In genomic region chr1:61638347-61639111, GRCm38 (mm10) we compare ENCODE assay signal across 8 mouse cellular contexts. TPM values are rescaled to one million over a fixed set of nuclear protein-coding genes. Genes with fewer than 3 reads are reported as not detected.
DNase-seq lines count a peak whose midpoint lies in the region; ATAC-seq and TF ChIP-seq lines count a peak whose summit lies in the region.

Gene Pard3b, plus strand, starts transcription at chr1:61638824.

- TF ChIP-seq POLR2A in thymus, adult 2 months (IDR thresholded peaks at IDR 0.05; ENCODE audit: control insufficient read depth, extremely low read depth, insufficient read depth, low read length, poor library complexity) = no peak
- TF ChIP-seq POLR2A in embryonic fibroblast, embryonic 13.5 days (IDR thresholded peaks at IDR 0.05; ENCODE audit: low read depth, low read length) = no peak
- TF ChIP-seq POLR2A in testis, adult 2 months (IDR thresholded peaks at IDR 0.05; ENCODE audit: control insufficient read depth, low read depth, low read length) = no peak

- peak within 1 kb of the TSS; percentile 58 for H3K4me3 ChIP-seq in thymus, adult 2 months (ENCODE audit: control insufficient read depth, insufficient read depth, low read length)
- H3K4me3 ChIP-seq in embryonic fibroblast, embryonic 13.5 days (ENCODE audit: insufficient read depth, low read length) = peak within 1 kb of the TSS; percentile 56
- peak within 1 kb of the TSS; percentile 96 for H3K4me3 ChIP-seq in heart, embryonic 13.5 days
- H3K4me3 ChIP-seq in kidney, embryonic 14.5 days (ENCODE audit: low read length) = peak within 1 kb of the TSS; percentile 96
- peak within 1 kb of the TSS; percentile 65 to 67 for H3K4me3 ChIP-seq in liver, embryonic 14.5 days (ENCODE audit: insufficient read depth in 1 of 2, low read depth in 2 of 2, low read length in 2 of 2)
- H3K4me3 ChIP-seq in testis, adult 2 months (ENCODE audit: control insufficient read depth, low read depth, low read length) = peak within 1 kb of the TSS; percentile 95

- DNase-seq in thymus, adult 2 months = peak; percentile 19
- no peak for DNase-seq in thymus, postnatal 36 days
- DNase-seq in liver, embryonic 14.5 days (ENCODE audit: low read depth in 3 of 3, low spot score in 3 of 3) = no peak
- DNase-seq in neural tube, embryonic 10.5 days (ENCODE audit: extremely low spot score, low spot score) = peak; percentile 77

- 0 out of 2 replicates have a peak, but pooled peaks have one; percentile 9 for TF ChIP-seq CTCF in thymus, adult 2 months (IDR thresholded peaks at IDR 0.05; ENCODE audit: borderline replicate concordance, control insufficient read depth, extremely low read depth, insufficient read depth, low read length, poor library complexity)
- no peak for TF ChIP-seq CTCF in embryonic fibroblast, embryonic 13.5 days (IDR thresholded peaks at IDR 0.05; ENCODE audit: borderline replicate concordance, insufficient read depth, low read length)
- no peak for TF ChIP-seq CTCF in liver, embryonic 14.5 days (IDR thresholded peaks at IDR 0.05; ENCODE audit: low read depth)
- no peak for TF ChIP-seq CTCF in testis, adult 2 months (IDR thresholded peaks at IDR 0.05; ENCODE audit: control insufficient read depth, insufficient read depth, insufficient replicate concordance, low read depth, low read length)

- peaks cover 8% of the 10 kb centered on the region for H3K4me1 ChIP-seq in thymus, adult 2 months (replicated peaks; ENCODE audit: control insufficient read depth, insufficient read depth, low read length)
- H3K4me1 ChIP-seq in embryonic fibroblast, embryonic 13.5 days (ENCODE audit: control insufficient read depth, insufficient read depth, low read length) = peaks cover 3% of the 10 kb centered on the region; the same call in 1 of the 2 replicates
- H3K4me1 ChIP-seq in heart, embryonic 13.5 days = peaks cover 19% of the 10 kb centered on the region
- peaks cover 9% of the 10 kb centered on the region; the same call in 1 of the 2 replicates for H3K4me1 ChIP-seq in kidney, embryonic 14.5 days (ENCODE audit: control insufficient read depth, insufficient read depth, low read length)
- H3K4me1 ChIP-seq in liver, embryonic 14.5 days (replicated peaks; ENCODE audit: control insufficient read depth in 2 of 2, insufficient read depth in 2 of 2, low read length in 1 of 2) = peaks cover 0 to 4% of the 10 kb centered on the region in 2 experiments; a peak in 1 of 4 replicates
- H3K4me1 ChIP-seq in testis, adult 2 months (ENCODE audit: control insufficient read depth, insufficient read depth, low read length) = peaks cover 15% of the 10 kb centered on the region

- ATAC-seq in heart, embryonic 13.5 days (ENCODE audit: extremely low read depth, insufficient number of reproducible peaks, low FRiP score, low TSS enrichment) = peak; percentile 71; the same call in 1 of the 2 replicates
- peak; percentile 93 for ATAC-seq in kidney, embryonic 14.5 days (ENCODE audit: low FRiP score, low TSS enrichment)
- ATAC-seq in liver, embryonic 14.5 days (ENCODE audit: insufficient read depth) = peak; percentile 56; the same call in 1 of the 2 replicates

- no peak for TF ChIP-seq EP300 in liver, embryonic 14.5 days (IDR thresholded peaks at IDR 0.05; ENCODE audit: low read depth)

- no peak within 1 kb of the TSS for H3K27ac ChIP-seq in thymus, adult 2 months (ENCODE audit: control insufficient read depth, insufficient read depth, low read length)
- no peak within 1 kb of the TSS for H3K27ac ChIP-seq in embryonic fibroblast, embryonic 13.5 days (ENCODE audit: insufficient read depth, low read length)
- peak within 1 kb of the TSS; percentile 66 for H3K27ac ChIP-seq in heart, embryonic 13.5 days (replicated peaks)
- no peak within 1 kb of the TSS for H3K27ac ChIP-seq in kidney, embryonic 14.5 days (ENCODE audit: low read depth, low read length)
- H3K27ac ChIP-seq in liver, embryonic 14.5 days = no peak within 1 kb of the TSS
- no peak within 1 kb of the TSS; the same call in 1 of the 2 replicates for H3K27ac ChIP-seq in testis, adult 2 months (ENCODE audit: control insufficient read depth, insufficient read depth, low read depth, low read length)

- H3K36me3 ChIP-seq in thymus, adult 2 months (ENCODE audit: control insufficient read depth, insufficient read depth, low read length) = no peaks in the 10 kb centered on the region
- H3K36me3 ChIP-seq in heart, embryonic 13.5 days = no peaks in the 10 kb centered on the region
- H3K36me3 ChIP-seq in kidney, embryonic 14.5 days (ENCODE audit: control insufficient read depth, insufficient read depth, low read length) = no peaks in the 10 kb centered on the region
- no peaks in the 10 kb centered on the region for H3K36me3 ChIP-seq in liver, embryonic 14.5 days (replicated peaks; ENCODE audit: control insufficient read depth, insufficient read depth, low read depth)
- no peaks in the 10 kb centered on the region for H3K36me3 ChIP-seq in testis, adult 2 months (ENCODE audit: control insufficient read depth, insufficient read depth, low read length)

- peak within 1 kb of the TSS; percentile 96 for H3K9ac ChIP-seq in heart, embryonic 13.5 days
- peak within 1 kb of the TSS; percentile 93 for H3K9ac ChIP-seq in kidney, embryonic 14.5 days (ENCODE audit: low read depth, low read length)
- peak within 1 kb of the TSS; percentile 57 for H3K9ac ChIP-seq in liver, embryonic 14.5 days (replicated peaks)

- no peaks in the 10 kb centered on the region for H3K9me3 ChIP-seq in heart, embryonic 13.5 days
- H3K9me3 ChIP-seq in kidney, embryonic 14.5 days (ENCODE audit: control insufficient read depth, low read length) = no peaks in the 10 kb centered on the region
- no peaks in the 10 kb centered on the region for H3K9me3 ChIP-seq in liver, embryonic 14.5 days (ENCODE audit: control insufficient read depth, low read length)

- 1% methylated on average over 60 of the region's 60 CpGs for WGBS in thymus, adult 2 months
- WGBS in heart, embryonic 13.5 days = under 1% methylated on average over 59 of the region's 60 CpGs
- WGBS in kidney, embryonic 14.5 days = under 1% methylated on average over 54 of the region's 60 CpGs
- WGBS in liver, embryonic 14.5 days (ENCODE audit: insufficient replicate concordance) = under 1% methylated on average over 59 of the region's 60 CpGs

- peak within 1 kb of the TSS; percentile 86 for H3K4me2 ChIP-seq in heart, embryonic 13.5 days
- H3K4me2 ChIP-seq in kidney, embryonic 14.5 days (replicated peaks; ENCODE audit: low read depth, low read length) = peak within 1 kb of the TSS; percentile 94
- peak within 1 kb of the TSS; percentile 71 for H3K4me2 ChIP-seq in liver, embryonic 14.5 days (ENCODE audit: low read depth)

- H3K27me3 ChIP-seq in thymus, adult 2 months (ENCODE audit: control insufficient read depth, insufficient read depth, low read length) = no peaks in the 10 kb centered on the region; the same call in 1 of the 2 replicates
- no peaks in the 10 kb centered on the region for H3K27me3 ChIP-seq in heart, embryonic 13.5 days (replicated peaks)
- H3K27me3 ChIP-seq in kidney, embryonic 14.5 days (ENCODE audit: control insufficient read depth, insufficient read depth, low read length) = no peaks in the 10 kb centered on the region
- H3K27me3 ChIP-seq in liver, embryonic 14.5 days (ENCODE audit: control insufficient read depth, insufficient read depth, low read length) = no peaks in the 10 kb centered on the region
- H3K27me3 ChIP-seq in testis, adult 2 months (ENCODE audit: control insufficient read depth, insufficient read depth, low read length) = no peaks in the 10 kb centered on the region

RNA-seq across cellular contexts. Expression of gene Pard3b, which starts in this region (rescaled TPM):
- 0.71 and 2.0 TPM in 2 replicates for polyA plus RNA-seq in thymus, adult 2 months (2012; rRNA removed)
- 5.2 and 6.9 TPM in 2 replicates for polyA plus RNA-seq in embryonic fibroblast, embryonic 13.5 days (2011; ENCODE audit: insufficient read length, low read depth, missing spikeins)
- 11.8 and 12.2 TPM in 2 replicates for polyA plus RNA-seq in heart, embryonic 13.5 days (2015; fragmentation: Nextera tagmentation; extraction: Ambion mirVana)
- polyA plus RNA-seq in kidney, embryonic 14.5 days (2014; fragmentation: Nextera tagmentation; extraction: Ambion mirVana) = 18.4 and 22.4 TPM in 2 replicates
- polyA plus RNA-seq in liver, embryonic 14.5 days (2012; rRNA removed) = 0.41 and 0.44 TPM in 2 replicates
- 1.4 and 2.1 TPM in 2 replicates for polyA plus RNA-seq in liver, embryonic 14.5 days (2014; fragmentation: Nextera tagmentation; extraction: Ambion mirVana)
- polyA plus RNA-seq in testis, adult 2 months (2012; rRNA removed) = 0.96 and 1.3 TPM in 2 replicates

Comparison
In these comparisons a context has a peak if more than half of its experiments do, and no peak if none do; other contexts are left out.
1. DNase-seq: peak in thymus, adult 2 months (single experiment) and neural tube, embryonic 10.5 days (single experiment); none in thymus, postnatal 36 days (0 of 2) and liver, embryonic 14.5 days (0 of 3).
2. Peak in every context shown above with its lines, with median percentiles within 50 percentile points of each other: H3K4me3 ChIP-seq, ATAC-seq, H3K4me2 ChIP-seq and H3K9ac ChIP-seq.